ENCODE assay signal across 10 mouse cellular contexts in genomic region chr13:44915945-44916344, GRCm38 (mm10).
A peak's percentile ranks its signal among the peaks of the same experiment; 100 is the strongest.
DNase-seq lines count a peak whose midpoint lies in the region; ATAC-seq and TF ChIP-seq lines count a peak whose summit lies in the region.
"Had no signal": no experiment of that assay in that cellular context is flagged by ENCODE, and none has a peak within 500 bp of the region (broad histone marks: within the 10 kb centered on the region; RNA-seq: fewer than 3 reads in every experiment).

No protein-coding gene starts in this region.

- H3K4me1 ChIP-seq in heart, adult 2 months (ENCODE audit: control insufficient read depth, insufficient read depth, low read length) = 0 out of 2 replicates have a peak, but pooled peaks cover 1% of the 10 kb centered on the region
- no peaks in the 10 kb centered on the region for H3K4me1 ChIP-seq in midbrain, postnatal 0 days (ENCODE audit: insufficient read depth, low read length)
- 0 out of 2 replicates have a peak, but pooled peaks cover 3% of the 10 kb centered on the region for H3K4me1 ChIP-seq in intestine, embryonic 15.5 days (replicated peaks)
- no peaks in the 10 kb centered on the region for H3K4me1 ChIP-seq in heart, embryonic 11.5 days (ENCODE audit: control insufficient read depth, insufficient read depth, low read length)

- intact Hi-C loops in heart, adult 2 months (cut with DNase I) = no loop called here
- intact Hi-C loops in heart, postnatal 14 days (cut with DNase I) = no loop called here

- no peaks in the 10 kb centered on the region for H3K9me3 ChIP-seq in midbrain, postnatal 0 days (ENCODE audit: low read length)
- no peaks in the 10 kb centered on the region for H3K9me3 ChIP-seq in intestine, embryonic 15.5 days
- H3K9me3 ChIP-seq in heart, embryonic 11.5 days (replicated peaks; ENCODE audit: control insufficient read depth, low read length) = no peaks in the 10 kb centered on the region
- H3K9me3 ChIP-seq: megakaryocyte, embryonic 14.5 days had no signal

- H3K4me2 ChIP-seq in midbrain, postnatal 0 days (ENCODE audit: low read depth, low read length, poor library complexity, severe bottlenecking) = no peak overlapping the region
- no peak overlapping the region for H3K4me2 ChIP-seq in intestine, embryonic 15.5 days (replicated peaks)
- no peak overlapping the region for H3K4me2 ChIP-seq in heart, embryonic 11.5 days

- TF ChIP-seq CTCF in heart, adult 2 months (IDR thresholded peaks at IDR 0.05) = peak; percentile 49
- peak; percentile 46 for TF ChIP-seq CTCF in midbrain, postnatal 0 days (IDR thresholded peaks at IDR 0.05)

- no peak overlapping the region for H3K9ac ChIP-seq in heart, adult 2 months (ENCODE audit: low read depth, low read length)
- no peak overlapping the region for H3K9ac ChIP-seq in midbrain, postnatal 0 days (replicated peaks; ENCODE audit: low read length, poor library complexity, severe bottlenecking)
- no peak overlapping the region for H3K9ac ChIP-seq in intestine, embryonic 15.5 days
- no peak overlapping the region for H3K9ac ChIP-seq in heart, embryonic 11.5 days (ENCODE audit: low read depth, low read length)

- H3K27ac ChIP-seq in heart, adult 2 months = no peak overlapping the region
- no peak overlapping the region for H3K27ac ChIP-seq in midbrain, postnatal 0 days (ENCODE audit: low read depth, low read length)
- no peak overlapping the region for H3K27ac ChIP-seq in intestine, embryonic 15.5 days
- H3K27ac ChIP-seq in heart, embryonic 11.5 days (ENCODE audit: low read depth, low read length) = no peak overlapping the region

- WGBS in heart, adult 2 months = 24% methylated on average over 4 of the region's 4 CpGs
- 69% methylated on average over 4 of the region's 4 CpGs for WGBS in midbrain, postnatal 0 days
- 69% methylated on average over 4 of the region's 4 CpGs for WGBS in intestine, embryonic 15.5 days
- WGBS in heart, embryonic 11.5 days (ENCODE audit: insufficient replicate concordance) = 65% methylated on average over 4 of the region's 4 CpGs

- H3K79me2 ChIP-seq in heart, adult 2 months (replicated peaks; ENCODE audit: control insufficient read depth, insufficient read depth, low read length) = no peaks in the 10 kb centered on the region

- TF ChIP-seq EP300 in heart, adult 2 months (IDR thresholded peaks at IDR 0.05; ENCODE audit: insufficient read depth, low read depth, low read length) = no peak

- peaks cover 8% of the 10 kb centered on the region for H3K36me3 ChIP-seq in heart, adult 2 months (ENCODE audit: control insufficient read depth, insufficient read depth, low read length)
- peaks cover 71% of the 10 kb centered on the region for H3K36me3 ChIP-seq in midbrain, postnatal 0 days (ENCODE audit: insufficient read depth, low read length)
- peaks cover 40% of the 10 kb centered on the region for H3K36me3 ChIP-seq in intestine, embryonic 15.5 days
- peaks cover 46% of the 10 kb centered on the region for H3K36me3 ChIP-seq in heart, embryonic 11.5 days (ENCODE audit: control insufficient read depth, insufficient read depth, low read length)

- no peak for DNase-seq in heart, adult 2 months
- DNase-seq in heart, postnatal 14 days = no peak
- peak; percentile 45 for DNase-seq in lung, postnatal 10 days
- DNase-seq in lung, adult 18-20 months = no peak
- DNase-seq in adipocyte (ENCODE audit: low spot score) = peak; percentile 21
- DNase-seq in midbrain, postnatal 0 days (ENCODE audit: low spot score) = peak; percentile 31
- DNase-seq: gastrocnemius, postnatal 14 days had no signal

- H3K27me3 ChIP-seq in heart, adult 2 months (ENCODE audit: control insufficient read depth, insufficient read depth, low read length) = no peaks in the 10 kb centered on the region
- H3K27me3 ChIP-seq in midbrain, postnatal 0 days (ENCODE audit: insufficient read depth, low read length) = no peaks in the 10 kb centered on the region
- H3K27me3 ChIP-seq in intestine, embryonic 15.5 days (replicated peaks) = no peaks in the 10 kb centered on the region
- no peaks in the 10 kb centered on the region for H3K27me3 ChIP-seq in heart, embryonic 11.5 days (ENCODE audit: control insufficient read depth, insufficient read depth, low read length)
- H3K27me3 ChIP-seq: megakaryocyte, embryonic 14.5 days had no signal

- no peak for TF ChIP-seq POLR2A in heart, adult 2 months (IDR thresholded peaks at IDR 0.05; ENCODE audit: insufficient read depth, low read depth, low read length)

- no peak overlapping the region for H3K4me3 ChIP-seq in heart, adult 2 months
- no peak overlapping the region for H3K4me3 ChIP-seq in midbrain, postnatal 0 days (ENCODE audit: low read depth, low read length)
- H3K4me3 ChIP-seq in intestine, embryonic 15.5 days (replicated peaks) = no peak overlapping the region
- H3K4me3 ChIP-seq in heart, embryonic 11.5 days (ENCODE audit: low read depth, low read length) = no peak overlapping the region
- H3K4me3 ChIP-seq: megakaryocyte, embryonic 14.5 days had no signal

- ATAC-seq in midbrain, postnatal 0 days (ENCODE audit: low FRiP score) = no peak
- no peak for ATAC-seq in intestine, embryonic 15.5 days
- no peak for ATAC-seq in heart, embryonic 11.5 days (replicated peaks; ENCODE audit: insufficient number of reproducible peaks, low FRiP score, low TSS enrichment)

Comparison
In these comparisons a context has a peak if more than half of its experiments do, and no peak if none do; other contexts are left out.
1. DNase-seq: peak in lung, postnatal 10 days (single experiment), adipocyte (single experiment) and midbrain, postnatal 0 days (single experiment); none in heart, adult 2 months (0 of 2), heart, postnatal 14 days (0 of 2) and lung, adult 18-20 months (0 of 2).